Mouse (Mus musculus) limb, embryonic 11.5 days (tissue): ENCODE data around the gene Tmem238. TPM values are rescaled to one million over a fixed set of nuclear protein-coding genes. Genes with fewer than 3 reads are reported as not detected.
"Not testable (repeated sequence)": the region's sequence is repeated elsewhere in the genome, so short reads cannot be mapped to it uniquely, and the experiment has no call there.

ENCODE experiments used
- ATAC-seq: fragments of 200-750 bp; cut with Nextera tagmentation; 2 replicates; pipeline ENCODE4 v1.8.0; 2017; ENCODE audit warnings: low read depth; ENCODE audit not compliant: insufficient number of reproducible peaks, low FRiP score, low TSS enrichment
- DNase-seq: peaks from one replicate; pipeline ENCODE4 v3.0.0-alpha.2; 2015; ENCODE audit warnings: low spot score
- H3K27ac ChIP-seq: fragments of 300-500 bp; sonication (generic); replicated peaks from 2 replicates; pipeline ENCODE4 v1.5.1; 2014; ENCODE audit warnings: low read depth, mild to moderate bottlenecking, low read length
- H3K27me3 ChIP-seq: fragments of 300-500 bp; sonication (generic); 2 replicates; pipeline ENCODE4 v1.6.1; 2014; ENCODE audit warnings: mild to moderate bottlenecking, low read length, mixed read lengths; ENCODE audit not compliant: control insufficient read depth, insufficient read depth
- H3K36me3 ChIP-seq: fragments of 300-500 bp; sonication (generic); 2 replicates; pipeline ENCODE4 v1.6.1; 2014; ENCODE audit warnings: mild to moderate bottlenecking, low read length, moderate library complexity, mixed read lengths; ENCODE audit not compliant: control insufficient read depth, insufficient read depth
- H3K4me1 ChIP-seq: fragments of 300-500 bp; sonication (generic); 2 replicates; pipeline ENCODE4 v1.6.1; 2014; ENCODE audit warnings: low read length, mixed read lengths; ENCODE audit not compliant: control insufficient read depth, insufficient read depth
- H3K4me2 ChIP-seq: fragments of 300-500 bp; sonication (generic); 2 replicates; pipeline ENCODE4 v1.6.1; 2014; ENCODE audit warnings: low read depth, mild to moderate bottlenecking, moderate library complexity; ENCODE audit not compliant: severe bottlenecking
- H3K4me3 ChIP-seq: fragments of 300-500 bp; sonication (generic); 2 replicates; pipeline ENCODE4 v1.5.1; 2014; ENCODE audit warnings: low read depth, low read length
- H3K9ac ChIP-seq: fragments of 300-500 bp; sonication (generic); 2 replicates; pipeline ENCODE4 v1.6.1; 2014; ENCODE audit warnings: mild to moderate bottlenecking, low read length
- H3K9me3 ChIP-seq: fragments of 300-500 bp; sonication (generic); 2 replicates; pipeline ENCODE4 v1.6.1; 2016; ENCODE audit warnings: low read length; ENCODE audit not compliant: control insufficient read depth
- WGBS: fragments of 180-500 bp; shearing (Covaris S2); extraction: QIAGEN DNeasy Blood & Tissue Kit; methylation state at CpG from one replicate; pipeline ENCODE4 v1.1.7; 2014; 5-methylcytosine and 5-hydroxymethylcytosine counted together
- polyA plus RNA-seq: library from polyadenylated mRNA; unstranded; fragments of >200 nt; fragmentation: Nextera tagmentation; extraction: Ambion mirVana; gene quantifications from 2 replicates; pipeline ENCODE4 v1.2.1, GENCODE M21; 2014

Gene Tmem238
- polyA plus RNA-seq, 1 experiment from 2014 or later = 2.1 TPM

- H3K27ac ChIP-seq, DNase-seq, H3K9ac ChIP-seq, H3K36me3 ChIP-seq, H3K4me3 ChIP-seq, H3K9me3 ChIP-seq, H3K27me3 ChIP-seq, ATAC-seq, H3K4me1 ChIP-seq, H3K4me2 ChIP-seq: not testable (repeated sequence)
- whole genome bisulfite sequencing = 83% methylated on average over 7 of the region's 7 CpGs
Measured at GRCm38 (mm10) chr7:4820925-4821324, 31.5 kb upstream of the Tmem238 start.

DNA sequence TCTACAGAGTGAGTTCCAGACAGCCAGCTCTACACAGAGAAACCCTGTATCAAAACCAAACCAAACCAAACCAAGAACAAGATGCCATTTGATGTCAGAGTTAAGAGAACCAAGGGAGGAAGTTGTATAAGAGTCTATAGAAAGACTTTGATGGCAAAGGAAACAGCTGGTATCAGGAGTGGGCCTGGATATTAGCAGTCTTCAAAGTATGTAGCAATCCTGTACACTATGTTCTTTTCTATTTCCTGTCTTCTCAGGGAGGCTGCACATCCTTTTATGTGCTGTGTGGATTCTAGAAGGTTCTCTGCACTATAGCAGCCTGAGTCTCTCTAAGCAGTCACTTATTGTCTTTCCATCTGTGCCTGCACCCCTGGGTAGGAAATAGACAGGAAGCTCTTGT, 27.1 kb upstream of the Tmem238 start:
- Histone ChIP-seq H3K36me3 (no peaks in the 10 kb centered on the region), H3K4me1 (no peaks in the 10 kb centered on the region), H3K9me3 (no peaks in the 10 kb centered on the region), H3K4me3 (no peak overlapping the region), H3K4me2 (no peak overlapping the region), H3K9ac (no peak overlapping the region), H3K27me3 (no peaks in the 10 kb centered on the region), H3K27ac (no peak overlapping the region)
- no peak for ATAC-seq
- DNase-seq = no peak

- H3K9ac ChIP-seq = peak overlapping the region; percentile 43; the same call in 1 of the 2 replicates
- ATAC-seq (no peak), DNase-seq (no peak)
- H3K36me3 ChIP-seq = peaks cover 14% of the 10 kb centered on the region
- no peaks in the 10 kb centered on the region for H3K27me3 ChIP-seq
- H3K27ac ChIP-seq = peak overlapping the region; percentile 62
- WGBS = 30% methylated on average over 8 of the region's 8 CpGs
- H3K4me1 ChIP-seq = peaks cover 16% of the 10 kb centered on the region
- peak overlapping the region; percentile 55 for H3K4me2 ChIP-seq
- no peaks in the 10 kb centered on the region for H3K9me3 ChIP-seq
- peak overlapping the region; percentile 93 for H3K4me3 ChIP-seq
Measured at GRCm38 (mm10) chr7:4813105-4813791, 23.8 kb upstream of the Tmem238 start.

GRCm38 (mm10) chr7:4812303-4813104, 23.0 kb upstream of the Tmem238 start, which contains the start of gene Ube2s:
Gene Ube2s, minus strand, starts transcription at chr7:4812590.
- Histone ChIP-seq H3K4me3 (peak within 1 kb of the TSS; percentile 93), H3K4me2 (peak within 1 kb of the TSS; percentile 82), H3K27me3 (no peaks in the 10 kb centered on the region), H3K4me1 (peaks cover 16% of the 10 kb centered on the region), H3K36me3 (peaks cover 14% of the 10 kb centered on the region), H3K9me3 (no peaks in the 10 kb centered on the region), H3K27ac (peak within 1 kb of the TSS; percentile 88), H3K9ac (peak within 1 kb of the TSS; percentile 96)
- under 1% methylated on average over 62 of the region's 62 CpGs for WGBS
- ATAC-seq = peak; percentile 99
- peak; percentile 99 for DNase-seq

GRCm38 (mm10) chr7:4811842-4812302, 22.4 kb upstream of the Tmem238 start:
- Histone ChIP-seq H3K9ac (peak overlapping the region; percentile 96), H3K36me3 (peaks cover 17% of the 10 kb centered on the region), H3K4me2 (peak overlapping the region; percentile 82), H3K4me3 (peak overlapping the region; percentile 93), H3K27ac (peak overlapping the region; percentile 88), H3K9me3 (no peaks in the 10 kb centered on the region), H3K4me1 (peaks cover 16% of the 10 kb centered on the region), H3K27me3 (no peaks in the 10 kb centered on the region)
- WGBS = under 1% methylated on average over 32 of the region's 36 CpGs
- ATAC-seq (no peak; the same call in 1 of the 2 replicates), DNase-seq (peak; percentile 58)

- ATAC-seq, H3K27ac ChIP-seq, H3K27me3 ChIP-seq, H3K9me3 ChIP-seq, DNase-seq: not testable (repeated sequence)
- H3K36me3 ChIP-seq = peaks cover 18% of the 10 kb centered on the region
- H3K4me1 ChIP-seq = peaks cover 16% of the 10 kb centered on the region
- peak overlapping the region; percentile 96 for H3K9ac ChIP-seq
- peak overlapping the region; percentile 82 for H3K4me2 ChIP-seq
- WGBS = 45% methylated on average over 10 of the region's 10 CpGs
- H3K4me3 ChIP-seq = peak overlapping the region; percentile 93
Measured at GRCm38 (mm10) chr7:4811131-4811530, 21.7 kb upstream of the Tmem238 start.

- WGBS = 93% methylated on average over 7 of the region's 7 CpGs
- Histone ChIP-seq H3K27ac (no peak overlapping the region), H3K4me1 (peaks cover 16% of the 10 kb centered on the region), H3K9me3 (no peaks in the 10 kb centered on the region), H3K36me3 (peaks cover 25% of the 10 kb centered on the region), H3K27me3 (no peaks in the 10 kb centered on the region), H3K4me3 (no peak overlapping the region), H3K4me2 (no peak overlapping the region), H3K9ac (no peak overlapping the region)
- DNase-seq = no peak
- no peak for ATAC-seq
Measured at GRCm38 (mm10) chr7:4806716-4807115, 17.3 kb upstream of the Tmem238 start.

- no peaks in the 10 kb centered on the region for H3K9me3 ChIP-seq
- ATAC-seq = no peak
Measured at GRCm38 (mm10) chr7:4802247-4802646, 12.8 kb upstream of the Tmem238 start.

More at GRCm38 (mm10) chr7:4802247-4802646, 12.8 kb upstream of the Tmem238 start:
- H3K27me3 ChIP-seq = no peaks in the 10 kb centered on the region
- DNase-seq = no peak
- no peak overlapping the region for H3K4me3 ChIP-seq
- H3K4me2 ChIP-seq = no peak overlapping the region
- no peak overlapping the region for H3K27ac ChIP-seq
- H3K9ac ChIP-seq = no peak overlapping the region
- H3K36me3 ChIP-seq = peaks cover 15% of the 10 kb centered on the region
- no peaks in the 10 kb centered on the region for H3K4me1 ChIP-seq
